Mouse (Mus musculus) ovary, postnatal 14 days (tissue): ENCODE measurements at regions not wholly inside any gene's neighbourhood (a gene's known extent, or its start where the extent isn't known, plus 50 kb on each side); places are given as distances from the start of the nearest gene placed in this dataset.

Experiments used
- DNase-seq: peaks from one replicate; pipeline ENCODE4 v3.0.0; 2022; ENCODE audit warnings: low spot score

DNA sequence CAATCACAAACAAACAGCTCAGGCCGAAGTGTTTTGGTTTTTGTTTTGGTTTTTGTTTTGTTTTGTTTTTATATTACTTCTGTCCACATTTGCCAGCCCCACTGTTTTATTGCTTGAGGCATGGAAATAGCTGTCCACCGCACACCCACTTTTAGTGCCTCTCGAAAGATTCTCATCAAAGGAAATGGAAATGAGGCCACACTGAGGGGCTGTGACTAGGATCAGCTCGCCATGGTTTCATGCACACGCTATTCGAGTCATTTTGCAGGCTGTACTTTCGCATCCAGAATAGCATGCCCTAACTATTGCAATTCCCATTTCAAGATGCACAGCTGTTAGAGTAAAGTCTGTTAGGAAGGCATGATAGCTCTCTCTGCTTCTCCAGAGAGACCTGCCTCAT is 1543.4 kb upstream of the Tenm3 start:
- DNase-seq: no peak

DNA sequence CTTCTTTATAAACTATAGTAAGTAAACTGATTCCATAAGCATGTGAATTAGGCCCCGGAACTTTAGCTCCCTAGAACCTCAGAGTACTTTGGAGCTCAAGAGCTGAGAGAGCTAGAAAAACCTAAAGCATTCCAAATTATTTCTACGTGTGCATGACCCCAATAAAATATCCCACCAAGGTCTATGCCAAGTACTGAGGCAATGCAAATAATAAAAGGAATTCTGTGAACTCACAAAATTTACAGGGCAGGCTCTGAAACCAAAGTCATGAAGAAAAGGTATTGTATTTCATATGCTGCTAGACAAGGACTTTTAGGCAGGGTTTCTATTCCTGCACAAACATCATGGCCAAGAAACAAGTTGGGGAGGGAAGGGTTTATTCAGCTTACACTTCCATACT is 1539.9 kb upstream of the Tenm3 start:
- DNase-seq: no peak

- DNase-seq: no peak
Measured at GRCm38 (mm10) chr8:50379745-50380144, 1536.0 kb upstream of the Tenm3 start.

DNA sequence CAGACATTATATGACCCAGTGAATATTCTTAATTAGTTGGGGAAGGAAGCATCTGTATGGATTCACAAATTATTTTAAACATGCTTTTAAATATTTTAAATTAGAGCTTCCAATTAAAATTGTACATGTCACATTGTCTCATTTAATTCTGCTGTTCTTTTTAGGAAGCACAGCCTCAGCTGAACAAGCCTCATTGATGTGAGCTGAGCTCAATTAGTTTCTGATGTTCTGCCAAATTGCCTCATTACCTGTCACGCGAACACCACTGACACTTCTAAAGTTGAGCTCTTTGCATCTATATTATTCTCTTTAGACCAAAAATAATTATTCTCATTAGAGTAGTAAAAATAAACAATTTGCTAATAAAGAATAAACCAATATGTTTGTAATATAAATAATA is 1530.0 kb upstream of the Tenm3 start:
- no peak for DNase-seq

DNA sequence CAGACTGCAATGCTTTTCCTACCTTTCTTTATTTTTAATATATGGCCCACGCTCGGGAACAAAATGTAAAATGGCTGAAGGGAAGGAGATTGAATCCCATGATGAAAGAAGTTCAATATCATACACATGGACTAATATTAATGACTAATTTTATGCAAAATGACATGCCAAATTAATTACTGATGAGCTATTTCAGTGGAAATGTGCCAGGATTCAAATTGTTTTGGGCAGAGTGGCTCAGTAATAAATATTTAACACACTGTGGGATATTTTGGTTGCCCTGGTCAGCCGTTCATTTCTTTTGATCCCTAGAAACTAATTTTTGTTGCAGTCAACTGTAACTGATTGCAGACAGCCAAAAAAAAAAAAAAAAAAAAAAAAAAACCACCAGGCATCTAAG is 1482.7 kb upstream of the Tenm3 start:
- no peak for DNase-seq

DNA sequence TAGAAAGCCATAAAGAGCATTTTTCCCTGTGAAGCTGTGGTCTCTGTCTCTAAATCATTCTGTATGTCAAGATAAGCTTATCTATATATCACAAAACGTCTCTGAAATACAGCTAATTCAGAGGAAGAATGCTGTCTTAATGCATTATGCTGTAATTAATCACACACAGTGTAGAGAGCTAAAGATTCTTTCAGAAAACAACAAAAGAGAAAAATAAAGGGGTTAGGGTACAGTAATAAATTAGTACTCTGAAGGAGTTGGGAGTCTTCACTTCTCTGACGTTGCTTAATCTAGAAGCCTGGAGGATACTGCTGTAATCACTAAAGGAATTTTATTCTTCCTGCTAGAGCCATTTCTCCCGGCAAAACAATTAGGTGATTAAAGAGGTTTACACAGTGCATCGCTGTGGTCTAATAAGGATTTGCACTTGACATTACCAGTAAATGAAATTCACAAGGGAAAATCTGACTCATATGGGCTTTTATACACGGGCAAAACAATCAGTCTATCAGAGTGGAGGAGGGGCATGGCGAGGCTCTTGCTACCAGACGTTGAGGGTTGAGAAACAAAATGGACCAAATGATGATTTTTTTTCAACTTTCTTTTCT is 1477.7 kb upstream of the Tenm3 start:
- no peak for DNase-seq

- no peak for DNase-seq
Measured at GRCm38 (mm10) chr8:50316641-50317040, 1472.9 kb upstream of the Tenm3 start.

- no peak for DNase-seq
Measured at GRCm38 (mm10) chr8:50310308-50310707, 1466.6 kb upstream of the Tenm3 start.

DNA sequence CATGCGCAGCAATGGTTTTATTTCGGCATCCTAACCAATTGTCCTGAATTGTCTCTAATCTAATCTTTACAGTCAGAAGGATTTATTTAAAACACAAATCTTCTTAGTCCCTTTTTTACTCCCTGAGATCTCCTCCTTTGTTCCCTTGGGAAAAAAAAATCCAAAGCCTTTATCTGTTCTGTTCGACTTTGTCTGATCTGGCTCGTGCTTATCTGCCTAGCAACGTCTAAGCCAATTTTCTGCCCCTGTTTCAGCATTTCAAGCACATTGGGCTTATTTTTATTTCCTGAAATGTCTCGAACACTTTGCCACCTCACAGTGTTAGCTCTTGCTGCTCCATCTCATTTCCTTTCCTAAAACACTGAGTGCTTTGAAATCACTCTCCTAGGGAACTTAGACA is 1456.6 kb upstream of the Tenm3 start:
- no peak for DNase-seq

DNA sequence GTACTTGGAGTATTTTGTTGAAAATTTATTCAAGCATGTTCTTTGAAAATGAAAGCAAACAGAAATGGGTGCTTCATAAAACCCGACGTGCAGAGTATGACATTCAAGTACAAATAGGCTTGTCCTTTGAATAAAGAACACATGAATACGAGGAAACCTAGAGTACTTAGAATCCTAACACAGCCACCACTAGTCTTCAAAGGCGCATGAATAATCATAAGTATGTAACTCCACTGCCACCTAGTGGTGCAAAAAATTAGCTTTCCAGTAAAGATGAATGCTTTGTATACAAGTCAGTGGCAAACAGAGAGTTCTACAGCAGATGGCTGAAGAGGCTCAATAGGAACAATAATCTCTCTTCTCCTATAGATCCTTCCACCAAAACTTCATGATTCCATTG is 1449.8 kb upstream of the Tenm3 start:
- peak; percentile 66 for DNase-seq

- peak; percentile 42 for DNase-seq
Measured at GRCm38 (mm10) chr8:50292158-50292557, 1448.4 kb upstream of the Tenm3 start.

- no peak for DNase-seq
Measured at GRCm38 (mm10) chr8:50276346-50276745, 1432.6 kb upstream of the Tenm3 start.

DNA sequence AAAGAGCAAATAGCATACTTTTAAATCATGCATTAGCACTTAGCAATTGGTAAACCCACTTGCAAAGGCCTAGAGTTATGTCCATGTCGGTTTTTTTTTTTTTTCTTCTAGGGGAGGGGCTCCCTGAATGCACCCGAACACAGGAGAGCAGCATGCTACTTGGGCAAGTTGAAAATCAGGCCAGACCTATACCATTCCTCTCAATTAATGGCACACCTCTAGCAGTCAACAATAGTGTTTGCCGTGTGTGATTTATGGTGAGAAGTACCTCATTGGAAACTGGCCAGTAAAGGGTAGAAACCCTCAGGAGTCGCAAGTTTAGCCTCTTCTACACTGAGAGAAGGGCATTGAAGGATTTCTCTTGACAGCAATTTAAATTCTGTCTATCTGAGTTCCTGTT is 1421.0 kb upstream of the Tenm3 start:
- DNase-seq: no peak
